Mouse (Mus musculus) adrenal gland (tissue): ENCODE data around the gene Unc45a.

Source experiments
- intact Hi-C: fragments of 180-260 bp; cut with DNase I; formaldehyde crosslinking; loops from one replicate; pipeline ENCODE4 v1.15.1; 2025

Gene Unc45a

DNA sequence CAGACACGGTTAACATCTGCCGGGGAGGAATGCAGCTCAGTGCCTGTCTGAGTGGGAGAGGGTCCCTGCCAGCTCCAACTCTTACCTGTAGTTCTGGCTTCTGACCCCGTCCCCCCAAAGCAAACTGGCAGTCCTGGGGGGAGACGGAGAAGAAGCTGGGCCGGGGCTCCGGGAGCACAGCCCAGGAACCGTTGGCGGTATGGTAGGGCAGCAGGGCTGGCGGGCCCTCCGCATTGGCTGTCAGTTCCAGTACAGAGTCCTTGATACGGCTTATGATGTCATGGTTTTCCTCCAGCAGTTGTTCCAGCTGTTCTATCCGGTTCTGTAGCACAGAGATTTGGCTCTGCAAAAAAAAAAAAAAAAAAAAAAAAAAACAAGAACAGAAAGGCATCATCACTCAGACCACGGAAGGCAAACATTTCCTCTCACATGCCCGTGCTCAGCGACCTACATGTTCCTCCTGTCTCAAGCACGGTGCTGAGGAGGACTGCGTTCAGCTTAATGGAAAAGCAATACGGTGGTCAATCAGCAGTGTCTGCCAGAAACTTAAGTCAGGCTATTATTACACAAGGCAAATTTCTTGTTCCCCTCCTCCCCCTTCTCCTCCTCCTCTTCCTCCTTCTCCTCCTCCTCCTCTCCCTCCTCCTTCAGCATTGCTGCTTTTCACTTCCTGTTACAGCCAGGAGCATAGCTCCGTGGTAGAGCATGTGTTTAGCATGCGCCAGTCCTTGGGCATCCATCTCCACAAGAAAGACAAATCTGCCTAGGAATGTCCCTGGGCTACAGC lies 28.0 kb upstream of the Unc45a start:
- intact Hi-C loops, result no loop called here

DNA sequence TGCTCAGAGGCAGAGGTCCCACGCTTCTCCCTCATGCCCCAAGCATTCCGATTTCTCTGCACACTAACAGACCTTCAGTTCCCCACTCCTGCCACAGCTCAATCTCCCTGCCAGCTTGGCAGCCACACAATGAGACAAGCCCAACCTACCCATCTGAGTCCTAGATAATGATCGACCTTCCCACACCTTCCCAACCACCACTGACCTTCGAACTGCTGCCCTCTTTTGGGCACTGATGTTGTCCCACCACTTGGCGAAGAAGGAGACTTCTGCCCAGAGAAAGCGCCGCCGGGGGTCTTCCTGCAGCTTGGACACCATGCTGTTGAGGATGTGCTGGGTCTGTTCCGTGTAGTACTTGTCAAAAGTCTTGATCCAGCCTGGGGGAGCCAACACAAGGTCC lies 27.2 kb upstream of the Unc45a start:
- intact Hi-C loops, result no loop called here

DNA sequence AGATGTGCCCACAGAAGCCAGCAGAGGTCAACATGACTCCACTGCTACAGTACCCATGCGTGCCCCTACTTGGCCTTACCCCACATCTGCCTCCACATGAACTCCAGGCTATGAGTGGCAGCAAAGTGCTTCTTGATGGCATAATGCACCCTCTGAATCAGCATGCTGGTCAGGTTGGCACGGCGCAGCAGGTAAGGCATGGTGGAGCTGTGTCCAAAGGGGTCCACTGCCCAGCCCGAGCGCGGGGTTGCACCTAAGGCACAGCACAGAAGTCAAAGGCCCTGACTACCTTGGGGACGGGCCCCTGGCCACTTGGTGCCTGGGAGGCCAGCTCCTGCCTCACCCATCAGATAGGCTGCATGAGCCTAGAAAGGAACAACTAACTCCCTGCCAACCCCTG lies 26.4 kb upstream of the Unc45a start:
- intact Hi-C loops, result no loop called here

DNA sequence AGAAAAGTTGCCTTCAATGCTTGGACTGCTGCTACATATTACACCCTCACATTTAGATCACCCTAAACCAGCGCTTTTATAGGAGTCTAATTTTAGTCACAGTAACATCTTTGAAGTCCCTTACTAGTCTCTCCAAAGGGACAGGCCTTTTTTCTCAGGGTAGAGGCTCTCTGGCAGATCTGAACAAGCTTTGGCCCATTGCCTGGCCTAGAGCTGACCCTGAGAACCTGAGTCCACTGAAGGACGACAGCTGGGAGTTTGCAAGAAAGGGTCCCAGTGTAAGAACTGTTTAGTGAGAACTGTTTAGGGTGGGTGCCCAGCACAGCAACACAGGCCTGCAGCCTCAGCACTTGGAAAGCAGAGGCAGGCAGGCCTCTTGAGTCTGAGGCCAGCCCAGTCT lies 25.0 kb upstream of the Unc45a start:
- intact Hi-C loops, result no loop called here

DNA sequence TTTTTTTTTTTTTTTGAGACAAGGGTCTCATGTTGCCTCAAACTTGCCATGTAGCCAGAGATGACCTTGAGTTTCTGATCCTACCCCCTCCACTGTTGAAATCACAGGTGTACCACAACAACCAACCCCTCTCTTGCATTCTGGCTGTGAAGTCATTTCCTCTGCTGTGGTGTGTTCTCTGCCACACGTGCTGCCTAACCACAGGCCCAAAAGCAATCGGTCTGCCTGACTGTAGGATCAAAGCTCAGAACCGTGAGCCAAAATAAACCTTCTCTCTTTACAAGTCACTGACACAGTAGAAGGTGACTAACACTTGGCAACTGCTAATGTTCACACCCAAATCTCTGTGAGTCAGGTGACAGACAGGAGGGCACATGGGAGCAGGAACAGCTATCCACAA lies 19.6 kb upstream of the Unc45a start:
- intact Hi-C loops, result no loop called here

DNA sequence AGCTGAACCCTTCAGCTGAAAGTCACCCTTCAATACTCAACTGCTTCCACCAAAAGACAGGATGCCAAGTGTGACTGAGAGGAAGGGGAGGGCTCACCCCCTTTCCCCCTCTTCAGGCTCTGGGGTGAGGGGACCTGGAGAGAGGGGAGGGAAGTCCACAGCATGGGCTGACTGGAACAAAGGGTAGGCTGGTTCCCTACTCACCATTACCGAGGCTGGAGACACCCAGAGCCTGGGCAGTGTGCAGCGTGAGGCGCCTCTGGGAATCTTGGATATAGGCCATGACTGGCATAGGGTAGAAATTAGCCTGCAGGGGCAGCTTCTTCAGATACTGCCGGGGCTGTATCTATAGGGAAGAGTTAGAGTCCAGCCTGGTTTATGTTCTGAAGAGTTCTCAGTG lies 17.2 kb upstream of the Unc45a start:
- intact Hi-C loops, result no loop called here

DNA sequence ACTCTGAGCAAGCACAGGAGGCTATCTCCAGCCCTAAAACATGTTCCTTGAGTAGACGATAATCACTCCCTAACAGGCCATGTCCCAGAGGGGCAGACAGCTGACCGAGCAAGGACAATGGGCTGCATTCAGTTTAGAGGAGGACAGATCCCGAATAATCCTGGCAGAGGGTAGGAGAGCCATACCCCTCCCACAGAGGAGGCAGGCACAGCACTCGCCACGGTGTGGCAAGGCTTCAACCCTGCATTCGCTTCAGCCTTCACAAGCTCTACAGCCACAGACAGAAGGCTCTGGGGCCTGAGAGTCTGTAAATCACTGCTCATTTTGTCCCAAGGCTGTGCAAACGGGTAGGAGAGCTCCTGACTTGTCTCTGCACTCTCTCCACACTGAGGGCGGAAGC lies 16.4 kb upstream of the Unc45a start:
- intact Hi-C loops, result no loop called here

DNA sequence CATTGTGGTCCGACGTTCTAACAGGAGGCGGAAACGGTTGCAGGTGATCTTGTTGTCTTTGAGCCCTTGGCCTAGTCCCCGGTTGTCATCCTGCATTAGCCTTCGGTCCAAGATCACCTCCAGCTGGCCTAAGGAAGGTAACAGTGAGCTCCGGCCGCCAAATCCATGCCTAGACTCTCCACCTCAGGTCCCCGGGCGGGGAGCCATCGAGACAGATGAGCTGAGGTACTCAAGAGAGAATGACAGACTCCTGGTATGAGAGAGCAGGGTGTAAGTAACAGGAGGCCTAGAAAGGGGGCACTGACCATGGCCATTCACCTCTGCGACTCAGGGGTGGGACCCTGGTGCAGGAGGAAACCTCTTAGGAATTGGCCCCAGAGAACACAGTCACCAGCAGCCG lies 15.5 kb upstream of the Unc45a start:
- intact Hi-C loops, result no loop called here

DNA sequence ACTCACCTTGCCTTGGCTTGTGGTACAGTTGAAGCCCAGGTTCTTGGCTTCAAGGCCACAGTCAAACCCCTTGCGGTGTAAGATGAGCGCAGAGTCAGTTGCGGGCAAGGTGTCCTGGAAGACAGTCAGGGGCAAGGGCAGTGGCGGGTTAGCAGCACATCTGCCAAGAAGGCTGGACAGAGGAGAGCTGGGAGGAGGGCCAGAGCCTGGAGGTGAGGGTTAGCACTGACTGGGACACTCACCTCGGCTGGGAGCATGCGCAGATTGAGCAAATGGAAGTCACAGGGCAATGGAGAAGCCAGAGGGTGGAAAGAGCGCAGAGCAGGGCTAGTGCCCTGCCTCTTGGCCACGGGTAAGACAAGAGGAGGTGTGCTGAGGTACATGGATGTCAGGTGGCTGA lies 12.1 kb upstream of the Unc45a start:
- intact Hi-C loops, result no loop called here

DNA sequence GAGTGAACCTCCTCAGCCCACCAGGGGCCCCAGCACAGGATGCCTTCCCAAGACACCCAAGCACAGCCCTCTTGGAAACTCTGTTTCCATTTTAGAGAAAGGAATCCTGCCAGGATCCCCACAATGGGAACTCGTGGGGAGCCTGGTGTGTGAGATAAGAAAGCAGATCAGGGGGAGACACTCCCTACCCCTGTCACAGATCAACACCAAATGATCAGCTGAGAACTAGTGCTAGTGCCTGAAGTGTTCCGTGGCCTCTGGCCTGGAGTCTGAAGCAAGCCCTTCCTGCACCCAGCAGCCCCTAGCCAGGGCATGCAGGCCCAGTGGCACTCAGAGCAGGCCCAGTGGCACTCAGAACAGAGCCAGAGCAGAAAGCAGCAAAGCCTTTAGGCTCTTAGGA lies 10.0 kb upstream of the Unc45a start:
- intact Hi-C loops, result no loop called here

DNA sequence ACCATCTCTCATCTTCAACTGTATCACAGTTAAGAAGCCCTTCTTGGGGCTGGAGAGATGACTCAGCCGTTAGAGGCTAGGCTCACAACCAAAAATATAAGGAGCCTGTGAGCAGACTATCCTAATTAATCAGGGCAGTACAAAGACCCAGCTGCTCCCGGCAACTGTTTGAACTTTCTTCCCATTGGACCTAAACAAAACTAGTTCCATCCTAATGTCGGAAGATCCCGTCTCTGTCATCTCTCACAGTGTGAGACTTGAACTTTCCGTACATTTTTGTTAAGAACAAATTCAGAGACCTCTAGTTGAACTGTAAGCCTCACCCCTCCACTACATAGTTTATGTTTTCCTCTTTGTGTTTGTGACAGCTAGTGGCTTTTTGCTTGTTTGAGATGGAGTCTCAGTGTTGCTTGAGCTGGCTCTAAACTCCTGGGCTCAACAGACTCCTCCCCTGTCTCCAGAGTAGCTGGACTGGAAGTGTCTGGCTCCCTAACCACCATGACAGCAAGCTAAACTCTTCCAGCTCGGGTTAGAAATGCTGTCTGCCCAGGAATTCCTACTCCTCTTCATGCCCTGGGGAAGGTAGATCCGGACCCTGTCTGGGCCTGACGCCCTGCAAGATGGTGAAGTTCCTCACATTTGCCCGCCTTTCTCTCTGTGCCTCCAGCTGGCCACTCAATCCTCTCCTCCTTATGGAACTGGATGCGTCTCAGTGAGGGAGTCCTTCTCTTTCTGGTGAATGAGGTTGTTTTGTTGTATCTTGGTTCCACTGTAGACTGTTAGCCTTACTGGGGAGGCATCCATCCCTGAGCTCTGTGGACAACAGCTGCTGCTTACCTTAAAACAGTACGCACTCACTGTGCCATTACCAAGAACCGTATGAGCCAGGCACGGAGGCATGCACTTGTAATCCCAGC lies 7.1 kb upstream of the Unc45a start:
- intact Hi-C loops, result no loop called here

DNA sequence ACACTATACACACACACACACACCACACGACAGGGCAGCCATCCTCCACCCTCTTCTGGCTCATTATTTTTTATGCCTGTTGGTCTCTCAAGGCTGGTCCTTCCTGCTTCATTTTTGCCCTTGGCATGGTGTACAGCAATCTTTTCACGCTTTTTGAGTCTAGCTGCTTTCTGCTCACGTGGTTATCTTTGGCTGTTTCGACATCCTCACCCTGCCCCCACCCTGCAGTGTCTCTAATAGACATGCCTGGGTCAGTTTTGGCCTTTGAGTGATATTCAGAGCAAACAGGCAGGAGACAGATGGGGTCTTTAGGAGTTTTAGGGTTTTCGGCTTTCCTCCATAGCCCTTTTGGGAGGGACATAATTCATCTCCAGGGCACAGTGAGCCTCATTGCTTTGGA lies 6.0 kb upstream of the Unc45a start:
- intact Hi-C loops, result no loop called here

DNA sequence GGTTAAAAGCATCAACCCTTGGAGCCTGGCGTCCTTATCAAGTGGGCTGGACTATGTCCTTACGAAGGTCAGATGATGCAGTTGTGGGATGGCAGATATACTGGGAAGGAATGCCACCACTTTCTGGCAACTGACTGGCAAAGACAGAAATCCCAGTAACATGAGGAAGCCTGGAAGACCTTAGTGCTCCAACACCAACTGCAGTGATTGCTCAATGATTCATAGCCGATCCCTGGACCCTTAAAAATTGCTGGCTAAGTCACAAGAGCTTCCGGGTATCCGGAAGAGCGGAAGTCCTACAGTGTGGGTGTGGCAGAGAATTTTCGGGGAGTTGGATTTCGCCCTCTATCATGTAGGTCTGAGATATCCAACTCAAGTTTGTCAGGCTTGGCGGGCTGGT lies 5.4 kb upstream of the Unc45a start:
- intact Hi-C loops, result no loop called here

DNA sequence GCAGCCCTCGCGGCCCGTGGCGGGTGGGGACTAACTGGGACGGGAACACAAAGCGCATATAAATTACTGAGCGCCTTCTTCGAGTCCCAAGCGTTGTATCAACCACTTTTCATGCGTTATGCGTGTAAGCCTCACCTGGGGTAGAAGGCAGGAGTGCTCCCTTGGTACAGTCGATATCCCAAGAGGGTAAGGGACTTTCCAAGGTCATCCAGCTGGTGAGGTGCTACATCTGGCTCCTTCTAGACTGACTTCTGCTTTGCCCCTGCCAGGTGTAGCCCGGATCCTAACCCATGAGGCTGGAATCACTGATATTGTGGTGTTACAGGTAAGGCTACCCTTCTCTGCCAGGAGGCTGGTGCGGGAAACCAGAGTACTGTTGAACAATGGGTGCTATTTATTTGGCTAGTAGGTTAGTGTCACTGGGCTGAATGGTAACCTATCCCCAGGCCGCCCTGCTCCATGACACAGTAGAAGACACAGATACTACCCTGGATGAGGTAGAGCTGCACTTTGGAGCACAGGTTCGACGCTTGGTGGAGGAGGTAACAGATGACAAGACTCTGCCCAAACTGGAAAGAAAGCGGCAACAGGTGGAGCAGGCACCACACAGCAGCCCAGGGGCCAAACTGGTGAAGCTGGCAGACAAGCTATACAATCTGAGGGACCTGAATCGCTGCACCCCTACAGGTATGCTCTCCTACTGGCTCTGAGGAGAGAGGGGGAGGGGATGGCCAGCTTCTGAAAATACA lies 2.6 kb upstream of the Unc45a start:
- intact Hi-C loops, result loop anchor here (1.0 to 2.0 kb wide), 2 partner anchors 28 to 33 kb away; partner anchors contain the start of gene Man2a2

DNA sequence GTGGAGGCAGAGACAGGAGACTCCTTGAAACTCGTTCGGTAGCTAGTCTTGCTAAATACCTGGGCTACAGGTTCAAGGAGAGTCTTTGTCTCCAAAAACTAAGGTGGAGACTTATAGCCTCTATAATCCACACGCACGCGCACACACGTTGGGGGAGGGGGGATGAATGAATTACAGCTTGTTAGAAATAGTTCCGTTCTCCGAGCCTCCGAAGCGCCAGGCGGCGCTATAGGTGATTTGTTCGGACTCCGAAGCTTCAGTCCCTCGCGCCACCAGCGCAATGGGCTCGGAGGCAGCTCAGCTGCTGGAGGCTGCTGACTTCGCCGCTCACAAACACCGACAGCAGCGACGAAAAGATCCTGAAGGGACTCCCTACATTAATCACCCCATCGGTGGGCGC lies 2.1 kb upstream of the Unc45a start, which contains the start of gene Hddc3:
Gene Hddc3 (plus strand): TSS at position 247 of the 400 bp plus-strand sequence.
- intact Hi-C loops, result loop anchor here (1.0 to 2.0 kb wide), 2 partner anchors 28 to 34 kb away; partner anchors contain the start of gene Man2a2

DNA sequence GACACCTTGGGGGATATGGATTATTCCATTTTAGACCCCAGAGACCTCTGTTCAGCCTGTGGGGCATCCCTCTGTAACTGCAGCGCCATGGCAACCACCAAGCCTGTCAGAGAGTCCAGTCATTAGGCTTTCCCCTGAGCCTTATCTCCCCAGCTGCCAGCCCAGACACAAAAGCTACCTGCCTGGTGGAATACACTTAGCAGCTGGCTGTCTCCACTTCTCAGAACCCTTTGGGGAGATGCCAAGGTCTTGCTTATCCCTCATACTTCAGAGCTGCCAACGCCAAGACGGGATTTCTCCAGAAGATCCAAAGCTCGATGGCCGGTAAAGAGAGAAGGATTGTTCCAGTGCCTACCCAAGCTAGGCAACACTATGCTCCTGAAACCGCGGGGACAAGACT lies 988 bp upstream of the Unc45a start:
- intact Hi-C loops, result loop anchor here (2.0 kb wide), 1 partner anchor 35 kb away; no protein-coding TSS in a partner anchor

DNA sequence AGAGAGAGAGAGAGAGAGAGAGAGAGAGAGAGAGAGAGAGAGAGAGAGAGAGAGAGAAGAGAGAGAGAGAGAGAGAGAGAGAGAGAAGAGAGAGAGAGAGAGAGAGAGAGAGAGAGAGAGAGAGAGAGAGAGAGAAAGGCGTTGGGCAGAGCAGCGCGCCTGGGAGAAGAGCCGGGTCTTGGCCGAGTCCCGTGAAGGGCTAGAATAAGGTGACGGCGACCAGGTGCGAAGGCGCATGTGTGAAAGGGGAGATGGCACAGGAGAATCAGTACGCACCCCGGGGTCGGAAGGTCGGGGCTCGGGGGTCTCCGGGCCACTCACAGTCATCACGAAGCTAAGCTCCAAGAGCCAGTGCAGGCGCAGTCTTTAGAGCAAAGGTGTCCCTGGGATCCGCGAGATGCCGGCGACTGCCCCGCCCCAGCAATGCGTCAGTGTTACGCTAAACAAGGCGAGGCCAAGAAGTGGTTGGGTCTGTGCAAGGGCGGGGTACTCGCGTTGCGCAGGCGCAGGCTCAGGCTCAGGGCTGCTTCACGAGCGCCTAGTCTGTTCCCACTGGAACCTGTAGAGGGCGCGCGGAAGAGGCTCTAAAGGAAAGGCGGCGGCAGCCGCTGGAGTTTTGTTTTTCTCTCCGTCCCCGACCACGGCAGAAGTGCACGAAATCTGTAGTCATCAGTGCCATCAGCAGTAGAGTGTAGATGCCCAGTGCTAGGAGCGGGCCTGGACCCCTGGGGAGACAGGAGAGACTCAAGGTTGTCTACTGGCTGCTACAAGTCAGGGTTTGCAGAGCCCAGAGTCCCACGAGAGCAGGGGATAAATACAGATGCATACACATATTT lies 794 bp downstream of the Unc45a start:
- intact Hi-C loops, result no loop called here

DNA sequence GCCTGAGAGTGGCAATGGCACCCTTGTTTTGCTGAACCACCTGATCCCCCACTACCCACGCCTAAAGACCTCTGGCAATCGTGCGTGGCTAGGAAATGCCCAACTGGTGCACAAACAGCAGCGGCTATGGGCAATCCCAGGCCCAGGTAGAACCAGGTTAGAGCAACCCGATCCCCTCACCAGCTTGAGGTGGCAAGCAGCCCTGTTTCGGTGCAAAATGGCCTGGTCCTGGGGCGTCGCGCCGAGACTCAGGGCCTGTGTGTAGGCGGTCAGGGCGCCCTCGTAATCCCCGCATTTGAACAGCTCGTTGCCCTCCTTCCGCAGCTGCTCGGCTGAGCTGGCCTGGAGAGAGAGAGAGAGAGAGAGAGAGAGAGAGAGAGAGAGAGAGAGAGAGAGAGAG lies 1.4 kb downstream of the Unc45a start:
- intact Hi-C loops, result no loop called here

DNA sequence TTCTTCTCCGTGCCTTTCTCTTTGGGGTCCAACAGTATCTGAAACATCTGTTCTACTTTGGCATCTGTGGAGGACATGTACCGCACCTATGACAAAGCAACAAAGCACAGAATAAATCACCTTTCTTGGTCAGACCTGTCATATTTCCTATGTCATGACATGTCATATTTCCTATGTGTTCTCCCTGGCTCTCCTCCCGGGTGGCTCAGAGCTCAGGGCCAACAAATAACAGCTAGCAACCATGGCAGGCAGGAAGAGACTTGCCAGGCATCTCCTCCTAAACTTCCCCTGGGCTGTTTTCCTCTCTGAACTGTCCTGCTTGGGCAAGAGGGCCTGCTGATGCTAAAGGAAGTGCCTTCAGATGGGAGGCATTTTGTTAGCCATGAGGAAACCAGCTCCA lies 3.9 kb downstream of the Unc45a start:
- intact Hi-C loops, result no loop called here

DNA sequence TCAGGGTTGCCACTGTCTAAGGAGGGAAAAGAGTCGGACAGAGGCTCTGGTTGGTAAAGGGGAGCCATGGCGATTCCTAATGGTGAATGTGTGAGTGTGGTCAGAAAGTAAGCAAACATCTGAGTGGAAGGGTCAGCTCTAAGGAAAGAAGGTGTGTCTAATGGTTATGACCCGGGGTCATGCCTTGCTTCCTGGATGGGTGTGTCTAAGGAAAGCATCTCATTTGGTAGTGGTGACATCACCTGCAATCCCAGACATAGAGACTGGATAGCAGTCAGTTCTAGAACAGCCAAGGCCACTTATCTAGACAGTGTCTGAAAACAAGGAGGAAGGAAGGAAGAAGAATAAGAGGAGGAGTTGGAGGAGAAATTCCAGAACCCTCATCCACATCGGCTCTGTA lies 6.0 kb downstream of the Unc45a start:
- intact Hi-C loops, result no loop called here

DNA sequence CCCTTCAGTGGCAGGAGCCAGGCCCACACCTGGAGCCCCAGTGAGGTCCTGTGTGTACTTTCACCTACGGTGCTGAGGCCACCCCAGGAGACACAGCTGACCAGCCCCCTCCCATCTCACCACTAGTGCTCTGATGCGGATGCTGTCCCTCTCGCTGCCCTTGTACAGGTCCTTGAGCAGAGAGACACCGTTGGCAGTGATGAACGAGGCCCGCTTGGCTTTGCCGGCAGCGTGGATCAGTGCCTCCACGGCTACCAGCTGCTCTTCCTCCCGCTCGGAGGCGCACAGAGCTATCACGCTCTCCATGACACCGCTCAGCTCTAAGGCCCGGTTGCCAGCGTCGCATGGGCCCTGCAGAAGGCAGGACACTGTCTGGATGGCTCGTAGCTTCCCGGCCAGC lies 9.4 kb downstream of the Unc45a start:
- intact Hi-C loops, result no loop called here
